Comparison of ENCODE assay signal across 8 mouse cellular contexts in the genomic region with DNA sequence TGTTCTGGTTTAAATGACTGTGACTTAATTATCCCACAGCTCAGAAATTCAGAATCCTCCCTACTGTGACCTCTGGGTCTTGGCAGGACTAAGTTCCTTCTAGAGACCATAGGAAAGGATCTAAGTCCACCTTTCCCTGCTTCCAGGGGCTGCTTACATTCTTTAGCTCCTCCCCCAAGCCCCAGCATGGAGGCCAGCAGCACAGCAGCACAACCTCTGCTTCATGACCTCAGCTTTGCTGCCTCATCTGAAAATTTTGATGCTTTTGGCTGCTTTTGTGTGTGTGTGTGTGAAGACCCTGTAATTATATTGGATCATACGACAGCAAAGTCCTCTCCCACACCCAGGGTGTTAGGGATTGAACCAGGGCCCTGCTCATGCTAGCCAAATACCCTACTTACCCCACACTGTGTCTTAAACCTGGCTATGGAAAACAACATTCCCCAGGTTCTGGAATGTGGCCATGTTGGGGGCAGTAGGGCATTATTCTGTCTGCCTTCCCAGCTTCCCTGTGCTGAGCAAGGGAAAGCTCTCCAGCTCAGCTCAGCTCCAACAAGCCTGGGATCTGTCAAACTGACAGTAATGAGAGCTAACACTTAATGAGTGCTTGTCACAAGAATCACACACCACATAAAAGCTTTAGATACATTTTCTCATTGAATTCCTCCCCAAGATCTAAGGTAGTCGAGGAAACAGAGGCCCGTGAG.
DNase-seq lines count a peak whose midpoint lies in the region; ATAC-seq lines count a peak whose summit lies in the region.

No protein-coding gene starts in this region.

- peak; percentile 24; the same call in 1 of the 2 replicates for ATAC-seq in midbrain, embryonic 15.5 days (replicated peaks)
- no peak for ATAC-seq in midbrain, embryonic 16.5 days
- ATAC-seq in stomach, embryonic 14.5 days (ENCODE audit: insufficient number of reproducible peaks, insufficient read depth, low FRiP score, low read depth) = peak; percentile 87; the same call in 1 of the 2 replicates

- H3K4me2 ChIP-seq in midbrain, embryonic 15.5 days = no peak overlapping the region
- no peak overlapping the region for H3K4me2 ChIP-seq in midbrain, embryonic 16.5 days (ENCODE audit: low read length)
- no peak overlapping the region for H3K4me2 ChIP-seq in stomach, embryonic 14.5 days (replicated peaks; ENCODE audit: low read depth, low read length)

- no peak overlapping the region for H3K27ac ChIP-seq in midbrain, embryonic 15.5 days
- no peak overlapping the region for H3K27ac ChIP-seq in midbrain, embryonic 16.5 days (ENCODE audit: low read length)
- peak overlapping the region; percentile 45; the same call in 1 of the 2 replicates for H3K27ac ChIP-seq in stomach, embryonic 14.5 days (ENCODE audit: low read length)

- H3K4me1 ChIP-seq in midbrain, embryonic 15.5 days = peaks cover 10% of the 10 kb centered on the region; the same call in 1 of the 2 replicates
- no peaks in the 10 kb centered on the region; the same call in 1 of the 2 replicates for H3K4me1 ChIP-seq in midbrain, embryonic 16.5 days (ENCODE audit: control insufficient read depth, insufficient read depth, low read length)
- H3K4me1 ChIP-seq in stomach, embryonic 14.5 days (ENCODE audit: control insufficient read depth, insufficient read depth, low read length) = peaks cover 16% of the 10 kb centered on the region

- H3K4me3 ChIP-seq in midbrain, embryonic 15.5 days = no peak overlapping the region
- no peak overlapping the region for H3K4me3 ChIP-seq in midbrain, embryonic 16.5 days (ENCODE audit: low read depth, low read length)
- no peak overlapping the region for H3K4me3 ChIP-seq in stomach, embryonic 14.5 days (ENCODE audit: low read depth, low read length)

- no peaks in the 10 kb centered on the region for H3K36me3 ChIP-seq in midbrain, embryonic 15.5 days (replicated peaks)
- H3K36me3 ChIP-seq in midbrain, embryonic 16.5 days (ENCODE audit: control insufficient read depth, insufficient read depth, low read length) = no peaks in the 10 kb centered on the region
- no peaks in the 10 kb centered on the region for H3K36me3 ChIP-seq in stomach, embryonic 14.5 days (ENCODE audit: control insufficient read depth, insufficient read depth, low read length)

- DNase-seq in heart, adult 18-20 months = peak; percentile 72 to 80
- peak; percentile 55 for DNase-seq in kidney, adult 11 months
- DNase-seq in urinary bladder, adult 18-20 months (ENCODE audit: low spot score in 2 of 2) = no peak
- DNase-seq in testis, postnatal 14 days (ENCODE audit: low spot score) = no peak
- no peak for DNase-seq in spleen, postnatal 36 days (ENCODE audit: low spot score in 2 of 2)

- no peaks in the 10 kb centered on the region for H3K27me3 ChIP-seq in midbrain, embryonic 15.5 days (replicated peaks)
- no peaks in the 10 kb centered on the region for H3K27me3 ChIP-seq in midbrain, embryonic 16.5 days (ENCODE audit: control insufficient read depth, insufficient read depth, low read depth, low read length)
- H3K27me3 ChIP-seq in stomach, embryonic 14.5 days (ENCODE audit: control insufficient read depth, insufficient read depth, low read length) = no peaks in the 10 kb centered on the region

- no peaks in the 10 kb centered on the region for H3K9me3 ChIP-seq in midbrain, embryonic 15.5 days
- H3K9me3 ChIP-seq in midbrain, embryonic 16.5 days (replicated peaks; ENCODE audit: control insufficient read depth, low read length, poor library complexity, severe bottlenecking) = no peaks in the 10 kb centered on the region
- no peaks in the 10 kb centered on the region for H3K9me3 ChIP-seq in stomach, embryonic 14.5 days (ENCODE audit: control insufficient read depth, low read depth, low read length)

- 29% methylated on average over 3 of the region's 3 CpGs for WGBS in midbrain, embryonic 15.5 days
- 32% methylated on average over 3 of the region's 3 CpGs for WGBS in midbrain, embryonic 16.5 days
- 18% methylated on average over 3 of the region's 3 CpGs for WGBS in stomach, embryonic 14.5 days

- no peak overlapping the region for H3K9ac ChIP-seq in midbrain, embryonic 15.5 days
- no peak overlapping the region for H3K9ac ChIP-seq in midbrain, embryonic 16.5 days (ENCODE audit: low read depth, low read length)
- no peak overlapping the region for H3K9ac ChIP-seq in stomach, embryonic 14.5 days (replicated peaks; ENCODE audit: low read depth, low read length)

Comparison
In these comparisons a context has a peak if more than half of its experiments do, and no peak if none do; other contexts are left out.
1. DNase-seq: peak in heart, adult 18-20 months (2 of 2) and kidney, adult 11 months (single experiment); none in urinary bladder, adult 18-20 months (0 of 2), testis, postnatal 14 days (single experiment) and spleen, postnatal 36 days (0 of 2).